In the genomic region with DNA sequence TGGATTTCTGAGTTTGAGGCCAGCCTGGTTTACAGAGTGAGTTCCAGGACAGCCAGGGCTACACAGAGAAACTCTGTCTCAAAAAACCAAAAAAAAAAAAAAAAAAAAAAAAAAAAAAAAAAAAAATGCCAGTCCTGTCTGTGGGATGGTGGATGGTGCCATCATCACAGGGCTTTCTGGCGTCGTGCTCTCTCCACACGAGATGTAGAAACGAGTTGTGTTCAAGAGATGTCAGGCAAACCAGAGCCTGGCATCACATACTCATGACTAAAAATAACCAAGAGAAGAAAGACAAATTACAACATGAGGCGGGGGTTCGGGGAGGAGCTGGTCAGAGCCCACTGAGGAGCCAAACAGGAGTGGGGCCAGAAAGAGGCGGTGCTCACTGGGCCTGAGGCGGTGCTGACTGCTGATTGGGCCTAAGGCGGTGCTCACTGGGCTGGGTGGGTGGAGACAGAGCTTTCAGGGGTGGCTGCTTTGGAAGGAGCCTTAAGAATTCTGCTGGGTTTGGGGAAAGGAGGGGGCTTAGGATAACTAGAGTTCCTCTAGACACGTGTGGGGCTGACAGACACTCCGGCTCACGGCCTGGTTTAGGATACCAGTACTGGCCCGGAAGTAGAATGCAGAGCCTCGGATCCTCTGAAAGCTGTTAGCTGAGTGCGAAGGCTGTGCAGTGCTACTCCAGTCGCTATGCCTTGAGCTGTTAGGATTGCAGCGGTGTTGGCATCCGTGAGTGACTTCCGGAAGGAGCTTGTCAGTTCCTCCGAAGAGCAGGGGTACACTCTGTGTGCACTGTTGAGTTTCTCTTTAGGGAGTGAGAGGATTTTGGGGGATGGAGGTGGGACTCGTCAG, we compare ENCODE assay signal across 9 mouse cellular contexts. TPM values are rescaled to one million over a fixed set of nuclear protein-coding genes. Genes with fewer than 3 reads are reported as not detected.
DNase-seq lines count a peak whose midpoint lies in the region; ATAC-seq and TF ChIP-seq lines count a peak whose summit lies in the region.
"Had no signal": no experiment of that assay in that cellular context is flagged by ENCODE, and none has a peak within 500 bp of the region (broad histone marks: within the 10 kb centered on the region; RNA-seq: fewer than 3 reads in every experiment).

No protein-coding gene starts in this region.

- 62% methylated on average over 21 of the region's 21 CpGs for WGBS in stomach, embryonic 14.5 days

- peak; percentile 44 to 49 for DNase-seq in layer of hippocampus, adult 2 months (ENCODE audit: low spot score in 2 of 2)
- no peak for DNase-seq in layer of hippocampus, adult 8-10 months (ENCODE audit: low spot score in 2 of 2)
- peak; percentile 52 to 54 for DNase-seq in frontal cortex, postnatal 10 days (ENCODE audit: low spot score in 2 of 2)
- peak; percentile 65 for DNase-seq in heart, postnatal 25 days (ENCODE audit: low spot score)
- DNase-seq in left cerebral cortex, postnatal 25 days (ENCODE audit: low spot score in 2 of 2) = peak; percentile 18 to 52
- no peak for DNase-seq in spleen, postnatal 4 days (ENCODE audit: low spot score in 2 of 2)
- DNase-seq in thymus, adult 18-20 months = no peak

- no peaks in the 10 kb centered on the region for H3K36me3 ChIP-seq in stomach, embryonic 14.5 days (ENCODE audit: control insufficient read depth, insufficient read depth, low read length)
- H3K36me3 ChIP-seq: liver, embryonic 15.5 days had no signal

- no peak overlapping the region for H3K9ac ChIP-seq in stomach, embryonic 14.5 days (replicated peaks; ENCODE audit: low read depth, low read length)
- H3K9ac ChIP-seq: liver, embryonic 15.5 days had no signal

- H3K4me1 ChIP-seq in stomach, embryonic 14.5 days (ENCODE audit: control insufficient read depth, insufficient read depth, low read length) = no peaks in the 10 kb centered on the region
- H3K4me1 ChIP-seq: liver, embryonic 15.5 days had no signal

- peak overlapping the region; percentile 13; the same call in 1 of the 2 replicates for H3K4me3 ChIP-seq in layer of hippocampus, adult 2 months
- no peak overlapping the region for H3K4me3 ChIP-seq in stomach, embryonic 14.5 days (ENCODE audit: low read depth, low read length)
- H3K4me3 ChIP-seq: liver, embryonic 15.5 days had no signal

- H3K9me3 ChIP-seq in stomach, embryonic 14.5 days (ENCODE audit: control insufficient read depth, low read depth, low read length) = no peaks in the 10 kb centered on the region
- H3K9me3 ChIP-seq: liver, embryonic 15.5 days had no signal

- peak; percentile 76 for ATAC-seq in stomach, embryonic 14.5 days (ENCODE audit: insufficient number of reproducible peaks, insufficient read depth, low FRiP score, low read depth)

- intact Hi-C loops in heart, postnatal 25 days (cut with DNase I) = no loop called here
- intact Hi-C loops in left cerebral cortex, postnatal 25 days (cut with DNase I) = no loop called here

- H3K4me2 ChIP-seq in stomach, embryonic 14.5 days (replicated peaks; ENCODE audit: low read depth, low read length) = no peak overlapping the region
- H3K4me2 ChIP-seq: liver, embryonic 15.5 days had no signal

- H3K27me3 ChIP-seq in stomach, embryonic 14.5 days (ENCODE audit: control insufficient read depth, insufficient read depth, low read length) = no peaks in the 10 kb centered on the region
- H3K27me3 ChIP-seq: liver, embryonic 15.5 days had no signal

- no peak for TF ChIP-seq CTCF in layer of hippocampus, adult 2 months (conservative IDR thresholded peaks at IDR 0.05)

- peak overlapping the region; percentile 70 for H3K27ac ChIP-seq in layer of hippocampus, adult 2 months
- no peak overlapping the region for H3K27ac ChIP-seq in stomach, embryonic 14.5 days (ENCODE audit: low read length)
- H3K27ac ChIP-seq: liver, embryonic 15.5 days had no signal

RNA-seq across cellular contexts. Expression of a gene that starts 37.1 kb away (rescaled TPM):
- 1 to 10 TPM; 5.6 to 6.1 TPM for total RNA-seq in layer of hippocampus, adult 2 months (2021)
- total RNA-seq in layer of hippocampus, adult 8-10 months (2022) = 1 to 10 TPM; 4.3 to 5.0 (median 4.8) TPM
- total RNA-seq in heart, postnatal 25 days (2021) = 1 to 10 TPM; 1.7 to 3.0 TPM
- 1 to 10 TPM; 2.5 to 3.1 TPM for total RNA-seq in left cerebral cortex, postnatal 25 days (2021)
- 1.9 and 3.0 TPM in 2 replicates for polyA plus RNA-seq in stomach, embryonic 14.5 days (2014; fragmentation: Nextera tagmentation; extraction: Ambion mirVana)

Comparison
In these comparisons a context has a peak if more than half of its experiments do, and no peak if none do; other contexts are left out.
1. DNase-seq: peak in layer of hippocampus, adult 2 months (2 of 2), frontal cortex, postnatal 10 days (2 of 2), heart, postnatal 25 days (single experiment) and left cerebral cortex, postnatal 25 days (2 of 2); none in layer of hippocampus, adult 8-10 months (0 of 2), spleen, postnatal 4 days (0 of 2) and thymus, adult 18-20 months (0 of 2).